ENCODE assay signal across 17 mouse cellular contexts in the genomic region with DNA sequence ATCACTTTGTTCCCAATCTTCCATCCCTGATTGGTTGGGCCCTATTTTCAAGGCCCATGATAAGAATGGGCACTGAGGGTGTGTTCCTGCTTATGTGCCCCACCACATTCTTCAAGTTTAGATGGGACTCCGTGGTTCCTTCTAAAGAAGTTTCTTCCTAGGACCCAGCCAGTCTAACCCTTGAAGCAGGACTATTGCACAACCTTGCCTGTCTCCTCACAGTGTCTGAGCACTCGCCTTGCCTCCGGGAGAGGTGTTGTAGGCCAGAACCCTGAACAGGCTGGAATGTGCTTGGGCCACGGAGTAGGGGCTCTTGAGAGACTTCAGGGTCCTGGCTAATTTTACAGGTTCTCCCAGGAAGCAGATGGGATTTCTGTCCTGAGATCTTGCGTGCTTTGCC. TPM values are rescaled to one million over a fixed set of nuclear protein-coding genes. Genes with fewer than 3 reads are reported as not detected.
"Had no signal": no experiment of that assay in that cellular context is flagged by ENCODE, and none has a peak within 500 bp of the region (broad histone marks: within the 10 kb centered on the region; RNA-seq: fewer than 3 reads in every experiment).

No protein-coding gene starts in this region.

- ATAC-seq: intestine, embryonic 15.5 days; liver, postnatal 0 days; midbrain, embryonic 15.5 days had no signal

- H3K27ac ChIP-seq: left cerebral cortex, adult 2 months; liver, embryonic 13.5 days; lung, embryonic 15.5 days; midbrain, embryonic 15.5 days; neural tube, embryonic 12.5 days had no signal

- H3K4me2 ChIP-seq: intestine, embryonic 15.5 days; liver, embryonic 13.5 days; lung, embryonic 15.5 days; midbrain, embryonic 15.5 days; neural tube, embryonic 12.5 days had no signal

- H3K9ac ChIP-seq: intestine, embryonic 15.5 days; liver, embryonic 13.5 days; liver, postnatal 0 days; lung, embryonic 15.5 days; midbrain, embryonic 15.5 days; neural tube, embryonic 12.5 days had no signal

- DNase-seq: kidney, adult 18-20 months; kidney, postnatal 14 days; liver; liver, embryonic 13.5 days; liver, postnatal 0 days; lung, postnatal 36 days; retina, postnatal 1 day; right cerebral cortex, postnatal 4 days; spleen, adult 18-20 months; thymus, postnatal 36 days had no signal

- H3K4me3 ChIP-seq: intestine, embryonic 15.5 days; left cerebral cortex, adult 2 months; liver, embryonic 13.5 days; lung, embryonic 15.5 days; midbrain, embryonic 15.5 days; neural tube, embryonic 12.5 days had no signal

- H3K36me3 ChIP-seq: intestine, embryonic 15.5 days had no signal

- H3K9me3 ChIP-seq: intestine, embryonic 15.5 days; liver, embryonic 13.5 days; lung, embryonic 15.5 days; midbrain, embryonic 15.5 days; neural tube, embryonic 12.5 days had no signal

RNA-seq across cellular contexts. Expression of a gene that starts 49.9 kb away (rescaled TPM):
- polyA plus RNA-seq: kidney, embryonic 14.5 days; limb, embryonic 11.5 days; midbrain, embryonic 15.5 days; neural tube, embryonic 12.5 days had no signal
